Comparison of ENCODE assay signal across 10 mouse cellular contexts in genomic region chr5:107853807-107854206, GRCm38 (mm10). TPM values are rescaled to one million over a fixed set of nuclear protein-coding genes. Genes with fewer than 3 reads are reported as not detected.
DNase-seq lines count a peak whose midpoint lies in the region; ATAC-seq lines count a peak whose summit lies in the region.
"Had no signal": no experiment of that assay in that cellular context is flagged by ENCODE, and none has a peak within 500 bp of the region (broad histone marks: within the 10 kb centered on the region; RNA-seq: fewer than 3 reads in every experiment).

No protein-coding gene starts in this region.

- H3K4me2 ChIP-seq in embryonic facial prominence, embryonic 14.5 days (ENCODE audit: low read depth, low read length), result no peak overlapping the region
- H3K4me2 ChIP-seq in lung, embryonic 16.5 days (ENCODE audit: low read depth, low read length), result peak overlapping the region; percentile 24
- H3K4me2 ChIP-seq: limb, embryonic 12.5 days had no signal

- H3K9ac ChIP-seq in embryonic facial prominence, embryonic 14.5 days (ENCODE audit: low read depth, low read length), result no peak overlapping the region
- H3K9ac ChIP-seq in lung, embryonic 16.5 days (ENCODE audit: low read length), result no peak overlapping the region
- H3K9ac ChIP-seq: limb, embryonic 12.5 days had no signal

- no peaks in the 10 kb centered on the region for H3K36me3 ChIP-seq in embryonic facial prominence, embryonic 14.5 days (ENCODE audit: control insufficient read depth, insufficient read depth, low read length)
- peaks cover 3% of the 10 kb centered on the region; the same call in 1 of the 2 replicates for H3K36me3 ChIP-seq in lung, embryonic 16.5 days (ENCODE audit: control insufficient read depth, insufficient read depth, low read length)

- H3K9me3 ChIP-seq in embryonic facial prominence, embryonic 14.5 days (ENCODE audit: control insufficient read depth, low read length), result no peaks in the 10 kb centered on the region
- peaks cover 2% of the 10 kb centered on the region; the same call in 1 of the 2 replicates for H3K9me3 ChIP-seq in lung, embryonic 16.5 days (ENCODE audit: control insufficient read depth, low read length)
- H3K9me3 ChIP-seq: limb, embryonic 12.5 days had no signal

- DNase-seq in adrenal gland, postnatal 14 days, result peak; percentile 44
- no peak for DNase-seq in adrenal gland, postnatal 4 days (ENCODE audit: low spot score in 2 of 2)
- DNase-seq in embryonic facial prominence, embryonic 14.5 days (ENCODE audit: low spot score), result peak; percentile 69
- DNase-seq in heart, postnatal 4 days, result peak; percentile 60
- no peak for DNase-seq in frontal cortex, postnatal 14 days (ENCODE audit: low spot score in 2 of 2)
- no peak for DNase-seq in spleen, postnatal 14 days (ENCODE audit: low spot score in 2 of 2)
- DNase-seq in right cerebral cortex, adult 18-20 months, result no peak
- DNase-seq: B cell, adult 2 months had no signal

- H3K27ac ChIP-seq in embryonic facial prominence, embryonic 14.5 days (replicated peaks; ENCODE audit: low read depth, low read length), result peak overlapping the region; percentile 44; the same call in 1 of the 2 replicates
- peak overlapping the region; percentile 60; the same call in 1 of the 2 replicates for H3K27ac ChIP-seq in lung, embryonic 16.5 days (ENCODE audit: low read length)
- H3K27ac ChIP-seq: limb, embryonic 12.5 days had no signal

- ATAC-seq in embryonic facial prominence, embryonic 14.5 days (ENCODE audit: low read depth), result no peak; the same call in 1 of the 2 replicates
- ATAC-seq in lung, embryonic 16.5 days (ENCODE audit: low read depth), result peak; percentile 90

- H3K4me1 ChIP-seq in embryonic facial prominence, embryonic 14.5 days (ENCODE audit: control insufficient read depth, insufficient read depth, low read length), result peaks cover 4% of the 10 kb centered on the region; the same call in 1 of the 2 replicates
- peaks cover 12% of the 10 kb centered on the region for H3K4me1 ChIP-seq in lung, embryonic 16.5 days (replicated peaks; ENCODE audit: control insufficient read depth, insufficient read depth, low read length)

- H3K27me3 ChIP-seq in embryonic facial prominence, embryonic 14.5 days (replicated peaks; ENCODE audit: control insufficient read depth, insufficient read depth, low read length), result no peaks in the 10 kb centered on the region
- no peaks in the 10 kb centered on the region for H3K27me3 ChIP-seq in lung, embryonic 16.5 days (ENCODE audit: control insufficient read depth, insufficient read depth, low read depth, low read length)
- H3K27me3 ChIP-seq: limb, embryonic 12.5 days had no signal

- no peak overlapping the region for H3K4me3 ChIP-seq in embryonic facial prominence, embryonic 14.5 days (ENCODE audit: low read depth, low read length)
- H3K4me3 ChIP-seq in lung, embryonic 16.5 days (ENCODE audit: low read length), result no peak overlapping the region
- H3K4me3 ChIP-seq: limb, embryonic 12.5 days had no signal

- 26% methylated on average over 6 of the region's 6 CpGs for WGBS in embryonic facial prominence, embryonic 14.5 days
- WGBS in lung, embryonic 16.5 days, result 18% methylated on average over 6 of the region's 6 CpGs

RNA-seq across cellular contexts. Expression of gene Evi5, which starts 21.1 kb away (rescaled TPM):
- total RNA-seq in adrenal gland, postnatal 14 days (2021), result 53.6 and 55.9 TPM in 2 replicates
- total RNA-seq in adrenal gland, postnatal 4 days (2021), result 10 to 100 TPM; 69.9 to 75.1 TPM
- polyA plus RNA-seq in embryonic facial prominence, embryonic 14.5 days (2014; fragmentation: Nextera tagmentation; extraction: Ambion mirVana), result 56.1 and 58.5 TPM in 2 replicates
- 10 to 100 TPM; 42.9 to 48.2 TPM for total RNA-seq in heart, postnatal 4 days (2021)
- 57.5 and 59.3 TPM in 2 replicates for polyA plus RNA-seq in lung, embryonic 16.5 days (2015; fragmentation: Nextera tagmentation; extraction: Ambion mirVana)

RNA-seq across cellular contexts. Expression of gene Ube2d2b, which starts 23.9 kb away (rescaled TPM):
- not detected in 2 replicates for total RNA-seq in adrenal gland, postnatal 14 days (2021)
- total RNA-seq in adrenal gland, postnatal 4 days (2021), result not detected
- polyA plus RNA-seq in embryonic facial prominence, embryonic 14.5 days (2014; fragmentation: Nextera tagmentation; extraction: Ambion mirVana), result 0.47 TPM in 1 of 2 replicates, not detected in the other
- total RNA-seq in heart, postnatal 4 days (2021), result not detected
- polyA plus RNA-seq in lung, embryonic 16.5 days (2015; fragmentation: Nextera tagmentation; extraction: Ambion mirVana), result 0.20 and 0.29 TPM in 2 replicates

RNA-seq across cellular contexts. Expression of gene Rpl5, which starts 46.5 kb away (rescaled TPM):
- total RNA-seq in adrenal gland, postnatal 14 days (2021), result 63.2 and 72.3 TPM in 2 replicates
- total RNA-seq in adrenal gland, postnatal 4 days (2021), result 100 to 1,000 TPM; 110 to 113 TPM
- 58.1 and 63.8 TPM in 2 replicates for polyA plus RNA-seq in embryonic facial prominence, embryonic 14.5 days (2014; fragmentation: Nextera tagmentation; extraction: Ambion mirVana)
- total RNA-seq in heart, postnatal 4 days (2021), result 10 to 100 TPM; 65.4 to 65.5 TPM
- polyA plus RNA-seq in lung, embryonic 16.5 days (2015; fragmentation: Nextera tagmentation; extraction: Ambion mirVana), result 59.0 and 63.5 TPM in 2 replicates

Comparison
In these comparisons a context has a peak if more than half of its experiments do, and no peak if none do; other contexts are left out.
1. DNase-seq: peak in adrenal gland, postnatal 14 days (single experiment), embryonic facial prominence, embryonic 14.5 days (single experiment) and heart, postnatal 4 days (single experiment); none in adrenal gland, postnatal 4 days (0 of 2), frontal cortex, postnatal 14 days (0 of 2), spleen, postnatal 14 days (0 of 2) and right cerebral cortex, adult 18-20 months (single experiment).